In genomic region chr1:120605143-120605435, GRCm38 (mm10) we compare ENCODE assay signal across 15 mouse cellular contexts. TPM values are rescaled to one million over a fixed set of nuclear protein-coding genes. Genes with fewer than 3 reads are reported as not detected.
DNase-seq lines count a peak whose midpoint lies in the region; ATAC-seq and TF ChIP-seq lines count a peak whose summit lies in the region.
"Had no signal": no experiment of that assay in that cellular context is flagged by ENCODE, and none has a peak within 500 bp of the region (broad histone marks: within the 10 kb centered on the region; RNA-seq: fewer than 3 reads in every experiment).

No protein-coding gene starts in this region.

- no peaks in the 10 kb centered on the region for H3K9me3 ChIP-seq in limb, embryonic 15.5 days
- H3K9me3 ChIP-seq in neural tube, embryonic 13.5 days, result no peaks in the 10 kb centered on the region
- no peaks in the 10 kb centered on the region for H3K9me3 ChIP-seq in liver, embryonic 11.5 days (ENCODE audit: control insufficient read depth, low read length)
- H3K9me3 ChIP-seq: liver, embryonic 13.5 days had no signal

- TF ChIP-seq CTCF in embryonic fibroblast, embryonic 13.5 days (IDR thresholded peaks at IDR 0.05; ENCODE audit: borderline replicate concordance, insufficient read depth, low read length), result no peak

- WGBS in limb, embryonic 15.5 days, result 20% methylated on average over 8 of the region's 8 CpGs
- 1% methylated on average over 8 of the region's 8 CpGs for WGBS in neural tube, embryonic 13.5 days
- WGBS in liver, embryonic 11.5 days, result 3% methylated on average over 8 of the region's 8 CpGs

- DNase-seq in embryo, embryonic 10 days (ENCODE audit: low spot score), result peak; percentile 33
- no peak for DNase-seq in embryo, embryonic 10.5 days (ENCODE audit: low spot score)
- no peak for DNase-seq in spleen, adult 12 weeks (ENCODE audit: low spot score)
- DNase-seq in liver, embryonic 11.5 days (ENCODE audit: low spot score), result no peak
- DNase-seq: kidney, adult 18-20 months; liver, embryonic 13.5 days; thymus, postnatal 4 days had no signal

- H3K4me2 ChIP-seq in limb, embryonic 15.5 days, result peak overlapping the region; percentile 10
- H3K4me2 ChIP-seq in neural tube, embryonic 13.5 days, result peak overlapping the region; percentile 25
- no peak overlapping the region for H3K4me2 ChIP-seq in liver, embryonic 11.5 days
- H3K4me2 ChIP-seq: liver, embryonic 13.5 days had no signal

- H3K4me1 ChIP-seq in embryonic fibroblast, embryonic 13.5 days (ENCODE audit: control insufficient read depth, insufficient read depth, low read length), result no peaks in the 10 kb centered on the region
- peaks cover 25% of the 10 kb centered on the region for H3K4me1 ChIP-seq in limb, embryonic 15.5 days
- peaks cover 20% of the 10 kb centered on the region for H3K4me1 ChIP-seq in neural tube, embryonic 13.5 days (replicated peaks)
- no peaks in the 10 kb centered on the region for H3K4me1 ChIP-seq in liver, embryonic 11.5 days (replicated peaks; ENCODE audit: control insufficient read depth, insufficient read depth, low read length)

- H3K4me3 ChIP-seq in embryonic fibroblast, embryonic 13.5 days (ENCODE audit: insufficient read depth, low read length), result peak overlapping the region; percentile 39
- H3K4me3 ChIP-seq in limb, embryonic 15.5 days, result peak overlapping the region; percentile 53
- H3K4me3 ChIP-seq in neural tube, embryonic 13.5 days, result peak overlapping the region; percentile 41
- no peak overlapping the region for H3K4me3 ChIP-seq in liver, embryonic 11.5 days (ENCODE audit: low read depth, low read length)
- H3K4me3 ChIP-seq: layer of hippocampus, adult 2 months; liver, embryonic 13.5 days had no signal

- peak overlapping the region; percentile 68; the same call in 1 of the 2 replicates for H3K27ac ChIP-seq in embryonic fibroblast, embryonic 13.5 days (ENCODE audit: insufficient read depth, low read length)
- no peak overlapping the region for H3K27ac ChIP-seq in limb, embryonic 15.5 days
- H3K27ac ChIP-seq in neural tube, embryonic 13.5 days (replicated peaks), result no peak overlapping the region
- H3K27ac ChIP-seq in liver, embryonic 11.5 days (ENCODE audit: low read depth, low read length), result no peak overlapping the region
- H3K27ac ChIP-seq: layer of hippocampus, adult 2 months; liver, embryonic 13.5 days; macrophage had no signal

- no peak for ATAC-seq in limb, embryonic 15.5 days (ENCODE audit: insufficient number of reproducible peaks, low FRiP score, low TSS enrichment, low read depth)
- ATAC-seq in neural tube, embryonic 13.5 days (ENCODE audit: low read depth), result no peak
- no peak for ATAC-seq in erythroid progenitor cell, adult 5-6 weeks (replicated peaks; ENCODE audit: low FRiP score, poor library complexity, severe bottlenecking)
- no peak for ATAC-seq in liver, embryonic 11.5 days (replicated peaks; ENCODE audit: low FRiP score)

- peak; percentile 43 for TF ChIP-seq POLR2A in embryonic fibroblast, embryonic 13.5 days (IDR thresholded peaks at IDR 0.05; ENCODE audit: low read depth, low read length)

- no peaks in the 10 kb centered on the region for H3K36me3 ChIP-seq in limb, embryonic 15.5 days
- H3K36me3 ChIP-seq in neural tube, embryonic 13.5 days, result no peaks in the 10 kb centered on the region
- no peaks in the 10 kb centered on the region for H3K36me3 ChIP-seq in liver, embryonic 11.5 days (ENCODE audit: control insufficient read depth, insufficient read depth, low read length)
- H3K36me3 ChIP-seq: liver, embryonic 13.5 days had no signal

- H3K9ac ChIP-seq in limb, embryonic 15.5 days, result no peak overlapping the region
- H3K9ac ChIP-seq in neural tube, embryonic 13.5 days, result no peak overlapping the region
- H3K9ac ChIP-seq in liver, embryonic 11.5 days (ENCODE audit: low read depth, low read length), result no peak overlapping the region
- H3K9ac ChIP-seq: liver, embryonic 13.5 days had no signal

- H3K27me3 ChIP-seq in limb, embryonic 15.5 days, result peaks cover 86% of the 10 kb centered on the region
- peaks cover 93% of the 10 kb centered on the region for H3K27me3 ChIP-seq in neural tube, embryonic 13.5 days
- H3K27me3 ChIP-seq in liver, embryonic 11.5 days (replicated peaks; ENCODE audit: control insufficient read depth, insufficient read depth, low read length), result peaks cover 99% of the 10 kb centered on the region

RNA-seq across cellular contexts. Expression of gene En1, which starts 2.9 kb away (rescaled TPM):
- polyA plus RNA-seq in embryonic fibroblast, embryonic 13.5 days (2011; ENCODE audit: insufficient read length, low read depth, missing spikeins), result 10.5 and 11.3 TPM in 2 replicates
- polyA plus RNA-seq in limb, embryonic 15.5 days (2015; fragmentation: Nextera tagmentation; extraction: Ambion mirVana), result 4.2 and 4.5 TPM in 2 replicates
- polyA plus RNA-seq in neural tube, embryonic 13.5 days (2015; fragmentation: Nextera tagmentation; extraction: Ambion mirVana), result 1.4 and 1.6 TPM in 2 replicates
- total RNA-seq in erythroid progenitor cell, adult 5-6 weeks (2015; ENCODE audit: low replicate concordance), result not detected in 2 replicates
- not detected in 2 replicates for total RNA-seq in erythroid progenitor cell, adult 5-6 weeks (2017; ENCODE audit: low replicate concordance)
- 0.57 and 1.1 TPM in 2 replicates for polyA plus RNA-seq in liver, embryonic 11.5 days (2014; fragmentation: Nextera tagmentation; extraction: Ambion mirVana)
- total RNA-seq: common myeloid progenitor, adult 5-6 weeks; layer of hippocampus, adult 2 months had no signal
- polyA plus RNA-seq: heart, embryonic 14.5 days; liver, embryonic 13.5 days; macrophage had no signal
